Mouse (Mus musculus) telencephalon, adult 2 months (tissue): ENCODE data around the gene Mfsd6l.
A peak's percentile ranks its signal among the peaks of the same experiment; 100 is the strongest.

ENCODE experiments used
- DNase-seq: peaks from one replicate; pipeline ENCODE4 v3.0.0-alpha.2; 2011; ENCODE audit warnings: low read depth, low spot score

Gene Mfsd6l

GRCm38 (mm10) chr11:68555918-68556584 is at the start of gene Mfsd6l:
Mfsd6l (plus strand) TSS chr11:68556186.
- DNase-seq = no peak

- no peak for DNase-seq
These were observed 48.7 kb upstream of the Mfsd6l start for GRCm38 (mm10) chr11:68507246-68507645.

- DNase-seq = no peak
These were observed 47.4 kb upstream of the Mfsd6l start for GRCm38 (mm10) chr11:68508619-68509018.

- no peak for DNase-seq
These were observed 46.8 kb upstream of the Mfsd6l start for GRCm38 (mm10) chr11:68509194-68509593.

GRCm38 (mm10) chr11:68513969-68514368 is 42.0 kb upstream of the Mfsd6l start:
- peak; percentile 33 for DNase-seq

- no peak for DNase-seq
These were observed 36.6 kb upstream of the Mfsd6l start for GRCm38 (mm10) chr11:68519362-68519761.

- DNase-seq = no peak
These were observed 36.2 kb upstream of the Mfsd6l start for GRCm38 (mm10) chr11:68519815-68520214.

- DNase-seq = no peak
These were observed 35.5 kb upstream of the Mfsd6l start for GRCm38 (mm10) chr11:68520439-68520838.

- DNase-seq = no peak
These were observed 34.6 kb upstream of the Mfsd6l start for GRCm38 (mm10) chr11:68521352-68521751.

GRCm38 (mm10) chr11:68526441-68526840 is 29.5 kb upstream of the Mfsd6l start:
- peak; percentile 67 for DNase-seq

- peak; percentile 61 for DNase-seq
These were observed 24.8 kb upstream of the Mfsd6l start for GRCm38 (mm10) chr11:68531066-68531806.

- DNase-seq = no peak
These were observed 23.9 kb upstream of the Mfsd6l start for GRCm38 (mm10) chr11:68531941-68532535.

- DNase-seq = no peak
These were observed 23.2 kb upstream of the Mfsd6l start for GRCm38 (mm10) chr11:68532773-68533172.

GRCm38 (mm10) chr11:68533971-68534475 is 22.0 kb upstream of the Mfsd6l start:
- DNase-seq = no peak

- no peak for DNase-seq
These were observed 20.0 kb upstream of the Mfsd6l start for GRCm38 (mm10) chr11:68536026-68536425.

- DNase-seq = peak; percentile 64
These were observed 19.5 kb upstream of the Mfsd6l start for GRCm38 (mm10) chr11:68536465-68536864.

GRCm38 (mm10) chr11:68539621-68540020 is 16.4 kb upstream of the Mfsd6l start:
- DNase-seq = peak; percentile 70

GRCm38 (mm10) chr11:68544554-68544953 is 11.4 kb upstream of the Mfsd6l start:
- no peak for DNase-seq

- DNase-seq = no peak
These were observed 10.8 kb upstream of the Mfsd6l start for GRCm38 (mm10) chr11:68545172-68545571.

GRCm38 (mm10) chr11:68545682-68546222 is 10.2 kb upstream of the Mfsd6l start:
- no peak for DNase-seq

GRCm38 (mm10) chr11:68547484-68547883 is 8.5 kb upstream of the Mfsd6l start:
- no peak for DNase-seq

- no peak for DNase-seq
These were observed 6.4 kb upstream of the Mfsd6l start for GRCm38 (mm10) chr11:68549597-68549996.
